Mouse (Mus musculus) erythroblast, embryonic 14.5 days (primary cell): ENCODE data around the gene BC048679. TPM values are rescaled to one million over a fixed set of nuclear protein-coding genes. Genes with fewer than 3 reads are reported as not detected.

Experiments used
- H3K27me3 ChIP-seq: 2 replicates; pipeline ENCODE4 v1.6.1; 2012; ENCODE audit warnings: inconsistent platforms; ENCODE audit not compliant: control insufficient read depth
- H3K36me3 ChIP-seq: 2 replicates; pipeline ENCODE4 v1.6.1; 2012; ENCODE audit warnings: mild to moderate bottlenecking, inconsistent platforms; ENCODE audit not compliant: control insufficient read depth
- H3K4me1 ChIP-seq: 2 replicates; pipeline ENCODE4 v1.6.1; 2012; ENCODE audit warnings: inconsistent platforms; ENCODE audit not compliant: control insufficient read depth
- H3K4me3 ChIP-seq: replicated peaks from 2 replicates; pipeline ENCODE3; 2012; ENCODE audit warnings: moderate library complexity, mild to moderate bottlenecking, inconsistent platforms
- H3K9me3 ChIP-seq: 2 replicates; pipeline ENCODE4 v1.6.1; 2012; ENCODE audit warnings: low read length, inconsistent platforms, mixed read lengths; ENCODE audit not compliant: control insufficient read depth
- GATA1 ChIP-seq: IDR thresholded peaks from 2 replicates; pipeline ENCODE4 v1.6.1; 2012; ENCODE audit warnings: low read length, inconsistent platforms, mixed read lengths
- TAL1 ChIP-seq: IDR thresholded peaks from 3 replicates; pipeline ENCODE4 v1.6.1; 2012; ENCODE audit warnings: low read length, inconsistent platforms, mixed read lengths
- polyA plus RNA-seq: library from polyadenylated mRNA; stranded (reverse); fragments of >175 nt; gene quantifications from 2 replicates; pipeline ENCODE4 v1.2.3, GENCODE M21; 2012

Gene BC048679
- polyA plus RNA-seq: not detected in 2 replicates

GRCm38 (mm10) chr7:81498181-81498580 lies at the start of gene BC048679:
Gene BC048679, minus strand, starts transcription at chr7:81498281.
- Histone ChIP-seq H3K27me3 (peaks cover 25% of the 10 kb centered on the region), H3K36me3 (no peaks in the 10 kb centered on the region), H3K9me3 (no peaks in the 10 kb centered on the region), H3K4me1 (no peaks in the 10 kb centered on the region), H3K4me3 (no peak within 1 kb of the TSS)
- no peak for TF ChIP-seq GATA1
- no peak for TF ChIP-seq TAL1

DNA sequence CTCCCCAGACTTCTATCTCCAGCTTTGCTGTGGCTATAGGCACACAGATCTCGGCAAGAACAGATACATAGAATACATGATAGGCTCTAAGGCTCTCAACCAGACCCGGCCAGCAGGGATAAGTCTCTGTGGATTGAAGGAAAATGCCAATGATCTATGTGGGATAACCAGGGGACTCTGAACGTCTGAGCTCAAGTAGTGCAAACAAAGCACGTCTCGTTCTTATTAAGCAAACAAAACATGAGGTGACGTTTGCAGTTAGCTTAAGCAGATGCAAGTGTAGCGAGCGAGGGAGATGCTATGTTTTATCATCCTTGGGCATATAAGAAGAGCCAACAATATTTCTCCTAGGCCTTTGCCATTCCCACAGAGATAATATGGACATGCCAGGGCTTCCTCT lies 44.9 kb upstream of the BC048679 start:
- no peaks in the 10 kb centered on the region for H3K9me3 ChIP-seq
- no peaks in the 10 kb centered on the region for H3K36me3 ChIP-seq
- TF ChIP-seq TAL1 (no peak), GATA1 (no peak)
- peaks cover 2% of the 10 kb centered on the region for H3K4me1 ChIP-seq
- no peak overlapping the region for H3K4me3 ChIP-seq
- H3K27me3 ChIP-seq: peaks cover 4% of the 10 kb centered on the region

- Histone ChIP-seq H3K27me3 (peaks cover 4% of the 10 kb centered on the region), H3K4me3 (no peak overlapping the region), H3K36me3 (no peaks in the 10 kb centered on the region), H3K9me3 (no peaks in the 10 kb centered on the region), H3K4me1 (peaks cover 11% of the 10 kb centered on the region)
- TF ChIP-seq GATA1 (no peak), TAL1 (no peak)
Measured at GRCm38 (mm10) chr7:81541924-81542524, 43.9 kb upstream of the BC048679 start.

DNA sequence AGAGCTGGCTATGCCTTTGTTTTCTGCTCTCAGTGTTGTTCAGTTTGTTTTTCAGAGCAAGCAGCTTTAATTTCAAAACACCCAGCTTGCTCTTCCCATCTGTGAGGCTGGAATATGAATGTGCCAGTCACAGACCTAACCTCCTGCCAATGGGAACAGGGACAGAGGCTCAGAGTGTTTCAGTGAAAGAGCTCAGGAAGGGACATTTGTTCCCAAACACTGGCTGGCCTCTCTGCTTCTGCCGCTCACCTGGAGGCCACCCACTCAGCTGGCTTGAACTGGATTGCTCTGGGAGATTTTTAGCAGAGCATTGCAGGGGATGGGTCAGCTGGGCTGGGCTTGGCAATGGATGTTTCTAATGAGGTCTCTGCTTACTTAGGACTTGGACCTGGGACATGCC lies 42.9 kb upstream of the BC048679 start:
- H3K36me3 ChIP-seq: no peaks in the 10 kb centered on the region
- H3K4me3 ChIP-seq: no peak overlapping the region
- peaks cover 4% of the 10 kb centered on the region for H3K27me3 ChIP-seq
- H3K9me3 ChIP-seq: no peaks in the 10 kb centered on the region
- H3K4me1 ChIP-seq: peaks cover 19% of the 10 kb centered on the region
- TF ChIP-seq TAL1: no peak

GRCm38 (mm10) chr7:81539565-81539964 lies 41.5 kb upstream of the BC048679 start:
- H3K36me3 ChIP-seq: peaks cover 13% of the 10 kb centered on the region
- H3K27me3 ChIP-seq: peaks cover 4% of the 10 kb centered on the region
- TF ChIP-seq TAL1 (no peak), GATA1 (no peak)
- peaks cover 19% of the 10 kb centered on the region for H3K4me1 ChIP-seq
- H3K4me3 ChIP-seq: no peak overlapping the region
- H3K9me3 ChIP-seq: no peaks in the 10 kb centered on the region

GRCm38 (mm10) chr7:81538070-81538675 lies 40.1 kb upstream of the BC048679 start:
- Histone ChIP-seq H3K9me3 (peaks cover 5% of the 10 kb centered on the region), H3K4me1 (peaks cover 19% of the 10 kb centered on the region), H3K27me3 (peaks cover 4% of the 10 kb centered on the region), H3K4me3 (no peak overlapping the region), H3K36me3 (peaks cover 27% of the 10 kb centered on the region)
- TF ChIP-seq TAL1 (no peak), GATA1 (no peak)

DNA sequence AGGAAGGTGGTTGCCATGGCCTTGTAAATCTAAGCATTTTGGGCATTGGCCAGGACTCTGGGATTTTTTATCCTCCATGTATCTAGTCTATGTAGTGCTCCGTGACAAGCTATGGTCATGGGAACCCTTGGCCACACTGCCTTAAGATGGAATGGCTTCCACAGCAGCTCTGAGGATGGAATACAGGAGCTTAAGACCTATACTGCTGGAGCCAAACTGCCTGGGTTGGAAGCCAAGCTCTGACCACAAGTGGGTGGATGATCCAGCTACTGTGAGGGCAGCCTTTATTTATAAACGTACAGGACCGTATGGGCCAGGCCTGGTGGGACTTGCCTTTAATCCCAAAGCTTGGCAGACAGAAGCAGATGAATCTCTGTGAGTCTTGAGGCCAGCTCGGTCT lies 38.4 kb upstream of the BC048679 start:
- Histone ChIP-seq H3K36me3 (peaks cover 44% of the 10 kb centered on the region), H3K9me3 (peaks cover 5% of the 10 kb centered on the region), H3K4me1 (peaks cover 19% of the 10 kb centered on the region), H3K4me3 (no peak overlapping the region), H3K27me3 (peaks cover 4% of the 10 kb centered on the region)
- TF ChIP-seq GATA1: no peak
- no peak for TF ChIP-seq TAL1

DNA sequence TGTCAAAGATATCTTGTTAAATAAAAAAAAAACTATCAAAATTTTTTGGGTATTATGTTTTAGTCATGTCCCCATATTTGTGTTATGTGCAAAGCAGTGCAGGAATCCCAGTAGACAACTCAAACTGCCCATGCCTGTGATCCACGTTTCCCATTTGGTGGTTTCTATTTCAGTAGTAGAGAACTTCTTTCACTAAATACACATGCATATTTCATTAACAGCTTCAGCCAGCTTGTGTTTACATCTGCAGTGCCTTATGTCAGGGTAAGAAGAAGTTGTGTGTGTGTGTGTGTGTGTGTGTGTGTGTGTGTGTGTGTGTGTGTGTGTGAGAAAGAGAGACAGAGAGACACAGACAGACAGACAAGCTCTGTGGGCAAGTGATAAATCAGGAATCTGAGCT lies 33.4 kb upstream of the BC048679 start:
- Histone ChIP-seq H3K36me3 (peaks cover 90% of the 10 kb centered on the region), H3K9me3 (peaks cover 5% of the 10 kb centered on the region), H3K27me3 (no peaks in the 10 kb centered on the region), H3K4me3 (no peak overlapping the region), H3K4me1 (peaks cover 3% of the 10 kb centered on the region; the same call in 1 of the 2 replicates)
- TF ChIP-seq GATA1: no peak
- TF ChIP-seq TAL1: no peak

DNA sequence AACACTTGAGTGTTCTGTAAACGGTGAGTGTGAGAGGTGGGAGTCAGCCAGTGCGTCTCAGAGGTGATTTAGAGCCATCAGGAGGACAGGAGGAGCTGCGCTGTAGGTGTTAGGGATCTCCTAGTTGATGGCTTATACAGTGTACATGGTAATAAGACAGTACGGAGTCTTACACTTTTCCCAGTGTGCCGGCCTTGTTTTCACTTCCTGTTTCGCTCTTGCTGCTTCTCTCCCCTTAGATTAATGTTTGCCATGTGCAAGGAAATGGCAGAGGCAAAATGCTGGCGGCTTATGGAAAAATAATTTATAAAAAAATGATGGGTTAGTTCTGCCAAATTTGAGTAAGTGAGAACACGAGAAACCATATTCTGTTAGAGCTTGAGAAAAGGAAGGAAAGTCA lies 30.8 kb upstream of the BC048679 start:
- no peak for TF ChIP-seq TAL1
- TF ChIP-seq GATA1: no peak
- Histone ChIP-seq H3K27me3 (no peaks in the 10 kb centered on the region), H3K9me3 (peaks cover under 1% of the 10 kb centered on the region), H3K4me1 (peaks cover 11% of the 10 kb centered on the region), H3K4me3 (no peak overlapping the region), H3K36me3 (peaks cover 79% of the 10 kb centered on the region)
